Mouse (Mus musculus) adipocyte (in vitro differentiated cells): ENCODE data around the gene Tmem242.

Source experiments
- DNase-seq: peaks from one replicate; pipeline ENCODE4 v3.0.0-alpha.2; 2016; ENCODE audit warnings: low spot score

Tmem242 gene

GRCm38 (mm10) chr17:5377151-5377929, 62.7 kb downstream of the Tmem242 start:
- DNase-seq: no peak

- DNase-seq: no peak
These were observed 67.1 kb downstream of the Tmem242 start for GRCm38 (mm10) chr17:5372951-5373350.

- no peak for DNase-seq
These were observed 68.5 kb downstream of the Tmem242 start for GRCm38 (mm10) chr17:5371521-5371920.

- no peak for DNase-seq
These were observed 69.0 kb downstream of the Tmem242 start for GRCm38 (mm10) chr17:5371032-5371431.

- DNase-seq: no peak
These were observed 74.1 kb downstream of the Tmem242 start for GRCm38 (mm10) chr17:5365992-5366398.
